Mouse (Mus musculus): Measurements from ENCODE around the gene Hoxd8.

GRCm38 (mm10) chr2:74677106-74677505 is 27.3 kb upstream of the Hoxd8 start:
- TF ChIP-seq MAFK (IDR thresholded peaks at IDR 0.05; ENCODE audit: insufficient read depth, low read depth, low read length) (no peak), CHD2 (IDR thresholded peaks at IDR 0.05; ENCODE audit: low read depth, low read length) (no peak), ZC3H11A (IDR thresholded peaks at IDR 0.05; ENCODE audit: borderline replicate concordance, low read depth, low read length) (no peak), HCFC1 (IDR thresholded peaks at IDR 0.05; ENCODE audit: borderline replicate concordance, insufficient read depth, low read length) (no peak)

All from ES-E14 (cell line).